Mouse (Mus musculus): ENCODE results near the gene Rbbp4.

DNA sequence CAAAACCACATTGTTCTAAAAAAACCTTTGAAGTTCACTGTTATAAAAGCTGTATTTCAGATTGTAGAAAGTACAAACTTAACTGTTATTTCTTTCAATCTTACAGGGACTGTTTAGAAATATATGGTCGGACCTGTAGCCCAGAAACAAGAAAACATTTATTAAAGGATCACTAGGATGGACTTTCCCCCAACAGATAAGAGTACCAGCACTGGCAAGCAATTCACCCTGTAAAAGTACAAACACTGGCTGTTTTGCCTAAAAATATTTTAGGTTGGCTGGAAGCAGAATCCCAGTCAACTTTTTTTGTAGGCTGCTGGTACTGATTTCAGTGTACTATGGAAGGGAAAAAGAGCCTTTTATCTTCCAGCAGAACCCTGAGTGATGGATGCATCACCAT lies 27.2 kb downstream of the Rbbp4 start:
- TF ChIP-seq CTCF (IDR thresholded peaks at IDR 0.05; ENCODE audit: extremely low read depth, insufficient read depth, insufficient read length, insufficient replicate concordance) (no peak), POLR2A (IDR thresholded peaks at IDR 0.05; ENCODE audit: low read depth, low read length) (no peak)
